Mouse (Mus musculus) kidney, embryonic 15.5 days (tissue): ENCODE results near the gene Atp5g3. TPM values are rescaled to one million over a fixed set of nuclear protein-coding genes. Genes with fewer than 3 reads are reported as not detected.

ENCODE experiments used
- ATAC-seq: fragments of 200-750 bp; cut with Nextera tagmentation; replicated peaks from 2 replicates; pipeline ENCODE4 v1.8.0; 2017; ENCODE audit warnings: moderate TSS enrichment; ENCODE audit not compliant: low FRiP score
- H3K27ac ChIP-seq: fragments of 300-500 bp; sonication (generic); 2 replicates; pipeline ENCODE4 v1.5.1; 2015; ENCODE audit warnings: mild to moderate bottlenecking, inconsistent platforms
- H3K27me3 ChIP-seq: fragments of 300-500 bp; sonication (generic); 2 replicates; pipeline ENCODE4 v1.6.1; 2015; ENCODE audit warnings: inconsistent platforms
- H3K36me3 ChIP-seq: fragments of 300-500 bp; sonication (generic); 2 replicates; pipeline ENCODE4 v1.6.1; 2015; ENCODE audit warnings: inconsistent platforms
- H3K4me1 ChIP-seq: fragments of 300-500 bp; sonication (generic); 2 replicates; pipeline ENCODE4 v1.6.1; 2015; ENCODE audit warnings: inconsistent platforms
- H3K4me2 ChIP-seq: fragments of 300-500 bp; sonication (generic); 2 replicates; pipeline ENCODE4 v1.6.1; 2015; ENCODE audit warnings: moderate library complexity, mild to moderate bottlenecking, inconsistent platforms
- H3K4me3 ChIP-seq: fragments of 300-500 bp; sonication (generic); replicated peaks from 2 replicates; pipeline ENCODE4 v1.5.1; 2015; ENCODE audit warnings: mild to moderate bottlenecking, inconsistent platforms
- H3K9ac ChIP-seq: fragments of 300-500 bp; sonication (generic); 2 replicates; pipeline ENCODE4 v1.6.1; 2015; ENCODE audit warnings: mild to moderate bottlenecking, inconsistent platforms
- H3K9me3 ChIP-seq: fragments of 300-500 bp; sonication (generic); replicated peaks from 2 replicates; pipeline ENCODE4 v1.6.1; 2016; ENCODE audit warnings: inconsistent platforms
- WGBS: fragments of 180-500 bp; shearing (Covaris S2); methylation state at CpG from one replicate; pipeline ENCODE4 v1.1.7; 2015; ENCODE audit warnings: mixed read lengths; 5-methylcytosine and 5-hydroxymethylcytosine counted together
- polyA plus RNA-seq: library from polyadenylated mRNA; unstranded; fragments of >200 nt; fragmentation: Nextera tagmentation; extraction: Ambion mirVana; gene quantifications from 2 replicates; pipeline ENCODE4 v1.2.1, GENCODE M21; 2015

Gene Atp5g3
- polyA plus RNA-seq, 1 experiment from 2014 or later = 1,335 TPM

DNA sequence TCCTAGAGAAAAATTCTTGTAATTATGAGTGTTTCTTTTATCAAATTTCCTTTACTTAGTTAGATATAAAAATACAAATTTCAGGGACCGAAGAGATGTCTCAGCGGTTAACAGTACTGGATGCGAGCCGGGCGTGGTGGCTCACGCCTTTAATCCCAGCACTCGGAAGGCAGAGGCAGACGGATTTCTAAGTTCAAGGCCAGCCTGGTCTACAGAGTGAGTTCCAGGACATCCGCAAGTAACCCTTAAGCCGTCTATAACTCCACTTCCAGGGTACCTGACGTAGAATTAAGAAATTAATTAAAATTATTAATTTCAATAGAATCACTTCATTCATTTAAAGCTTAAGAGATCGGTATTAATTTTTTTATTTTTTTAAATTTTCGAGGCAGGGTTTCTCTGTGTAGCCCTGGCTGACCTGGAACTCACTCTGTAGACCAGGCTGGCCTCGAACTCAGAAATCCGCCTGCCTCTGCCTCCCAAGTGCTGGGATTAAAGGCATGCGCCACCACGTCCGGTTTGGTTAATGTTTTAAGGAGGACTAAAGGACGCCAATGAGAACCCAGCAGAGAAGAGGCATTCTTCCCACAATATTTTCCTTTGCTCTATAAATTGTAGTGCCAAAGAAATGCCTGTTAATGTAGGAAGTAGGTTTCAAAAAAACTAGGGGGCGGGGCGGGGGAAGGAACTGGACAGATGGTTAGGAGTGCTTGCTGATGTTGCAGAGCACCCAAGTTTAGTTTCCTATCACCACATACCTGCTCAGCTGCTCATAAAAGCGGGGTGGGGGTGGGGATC lies 17.5 kb downstream of the Atp5g3 start:
- 64% methylated on average over 22 of the region's 22 CpGs for WGBS
- ATAC-seq = no peak
- Histone ChIP-seq H3K4me3 (peak overlapping the region; percentile 99), H3K27me3 (no peaks in the 10 kb centered on the region), H3K9me3 (no peaks in the 10 kb centered on the region), H3K27ac (no peak overlapping the region), H3K9ac (peak overlapping the region; percentile 58), H3K4me1 (peaks cover 12% of the 10 kb centered on the region; the same call in 1 of the 2 replicates), H3K36me3 (no peaks in the 10 kb centered on the region), H3K4me2 (peak overlapping the region; percentile 65)

- H3K4me1 ChIP-seq = peaks cover 12% of the 10 kb centered on the region; the same call in 1 of the 2 replicates
- H3K9me3 ChIP-seq = no peaks in the 10 kb centered on the region
- ATAC-seq = peak; percentile 97
- peak within 1 kb of the TSS; percentile 79 for H3K4me2 ChIP-seq
- peak within 1 kb of the TSS; percentile 93 for H3K9ac ChIP-seq
- H3K27me3 ChIP-seq = no peaks in the 10 kb centered on the region
- peak within 1 kb of the TSS; percentile 94 for H3K27ac ChIP-seq
- peak within 1 kb of the TSS; percentile 99 for H3K4me3 ChIP-seq
- H3K36me3 ChIP-seq = 0 out of 2 replicates have a peak, but pooled peaks cover 2% of the 10 kb centered on the region
- WGBS = under 1% methylated on average over 63 of the region's 63 CpGs
These were observed 18.4 kb downstream of the Atp5g3 start, which contains the start of gene Atf2 for GRCm38 (mm10) chr2:73892464-73893296. Atf2 (minus strand) TSS chr2:73892639.

- WGBS = under 1% methylated on average over 54 of the region's 54 CpGs
- H3K4me3 ChIP-seq = peak overlapping the region; percentile 99
- H3K9me3 ChIP-seq = no peaks in the 10 kb centered on the region
- no peaks in the 10 kb centered on the region for H3K27me3 ChIP-seq
- H3K36me3 ChIP-seq = 0 out of 2 replicates have a peak, but pooled peaks cover 2% of the 10 kb centered on the region
- H3K4me2 ChIP-seq = peak overlapping the region; percentile 79
- ATAC-seq = peak; percentile 69
- peaks cover 12% of the 10 kb centered on the region; the same call in 1 of the 2 replicates for H3K4me1 ChIP-seq
- peak overlapping the region; percentile 94 for H3K27ac ChIP-seq
- peak overlapping the region; percentile 93 for H3K9ac ChIP-seq
These were observed 19.2 kb downstream of the Atp5g3 start for GRCm38 (mm10) chr2:73891701-73892463.

DNA sequence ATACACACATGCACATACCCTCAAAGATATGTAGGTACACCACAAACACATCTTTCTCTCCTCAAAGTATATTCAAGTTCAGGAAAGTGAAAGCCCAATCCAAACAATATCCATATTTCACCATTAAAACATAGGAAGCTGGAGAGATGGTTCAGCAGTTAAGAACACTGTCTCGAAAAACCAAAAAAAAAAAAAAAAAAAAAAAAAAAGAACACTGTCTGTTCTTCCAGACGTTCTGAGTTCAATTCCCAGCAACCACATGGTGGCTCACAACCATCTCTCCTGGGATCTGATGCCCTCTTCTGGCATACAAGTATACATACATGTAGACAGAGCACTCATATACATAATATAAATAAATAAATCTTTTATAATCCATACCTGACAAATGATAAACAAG lies 25.1 kb downstream of the Atp5g3 start:
- H3K4me1 ChIP-seq = peaks cover 2% of the 10 kb centered on the region; the same call in 1 of the 2 replicates
- H3K4me3 ChIP-seq = no peak overlapping the region
- WGBS = 72% methylated on average over 2 of the region's 2 CpGs
- no peaks in the 10 kb centered on the region for H3K27me3 ChIP-seq
- no peaks in the 10 kb centered on the region for H3K9me3 ChIP-seq
- H3K4me2 ChIP-seq = no peak overlapping the region
- no peak for ATAC-seq
- no peak overlapping the region for H3K27ac ChIP-seq
- 0 out of 2 replicates have a peak, but pooled peaks cover 2% of the 10 kb centered on the region for H3K36me3 ChIP-seq
- no peak overlapping the region for H3K9ac ChIP-seq

- no peak overlapping the region for H3K27ac ChIP-seq
- 89% methylated on average over 2 of the region's 2 CpGs for WGBS
- H3K9ac ChIP-seq = no peak overlapping the region
- H3K4me1 ChIP-seq = no peaks in the 10 kb centered on the region
- H3K4me2 ChIP-seq = no peak overlapping the region
- H3K4me3 ChIP-seq = no peak overlapping the region
- no peak for ATAC-seq
- no peaks in the 10 kb centered on the region for H3K9me3 ChIP-seq
- no peaks in the 10 kb centered on the region for H3K27me3 ChIP-seq
- peaks cover 19% of the 10 kb centered on the region for H3K36me3 ChIP-seq
These were observed 33.2 kb downstream of the Atp5g3 start for GRCm38 (mm10) chr2:73877891-73878290.

- no peaks in the 10 kb centered on the region for H3K9me3 ChIP-seq
- no peak overlapping the region for H3K27ac ChIP-seq
- 79% methylated on average over 16 of the region's 16 CpGs for WGBS
- no peak overlapping the region for H3K9ac ChIP-seq
- H3K36me3 ChIP-seq = peaks cover 28% of the 10 kb centered on the region
- no peak overlapping the region for H3K4me2 ChIP-seq
- H3K27me3 ChIP-seq = no peaks in the 10 kb centered on the region
- H3K4me1 ChIP-seq = no peaks in the 10 kb centered on the region
- H3K4me3 ChIP-seq = no peak overlapping the region
- no peak for ATAC-seq
These were observed 43.2 kb downstream of the Atp5g3 start for GRCm38 (mm10) chr2:73867764-73868487.

DNA sequence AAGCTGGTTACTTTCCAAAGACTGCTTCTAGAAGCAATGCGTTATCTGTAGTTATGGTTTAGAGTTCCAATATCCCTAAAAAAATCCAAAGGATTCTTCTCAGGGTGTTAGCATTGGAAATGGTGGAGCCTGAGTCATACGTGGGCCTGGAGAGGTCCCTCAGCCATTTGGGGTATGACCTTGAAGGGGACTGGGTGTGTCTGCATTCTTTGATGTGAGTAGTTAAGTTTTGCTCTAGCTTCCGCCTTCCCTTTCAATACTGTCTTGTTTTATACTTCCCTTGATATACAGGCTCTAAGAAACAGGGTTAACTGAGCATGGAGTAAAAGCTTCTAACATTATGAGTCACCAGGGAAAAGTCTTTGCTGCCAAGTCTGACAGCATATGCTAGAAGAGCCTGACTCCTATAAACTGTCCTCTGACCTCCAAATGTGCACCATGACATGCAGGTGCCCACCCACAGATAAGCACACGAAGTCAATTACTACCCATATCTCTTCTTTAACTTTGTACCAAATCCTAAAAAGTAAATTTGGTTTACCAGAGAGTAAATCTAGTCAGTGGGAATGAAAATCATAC lies 51.0 kb downstream of the Atp5g3 start:
- Histone ChIP-seq H3K9me3 (no peaks in the 10 kb centered on the region), H3K4me1 (no peaks in the 10 kb centered on the region), H3K27me3 (no peaks in the 10 kb centered on the region), H3K36me3 (peaks cover 16% of the 10 kb centered on the region; the same call in 1 of the 2 replicates), H3K4me3 (no peak overlapping the region), H3K27ac (no peak overlapping the region), H3K9ac (no peak overlapping the region), H3K4me2 (no peak overlapping the region)
- WGBS = 66% methylated on average over 4 of the region's 4 CpGs
- ATAC-seq = no peak

Other genes starting within 250 kb of the Atp5g3 start
- gene Chn1, start 136.0 kb downstream of the Atp5g3 start, polyA plus RNA-seq = 15.1 and 19.0 TPM in 2 replicates
- 72.9 and 76.7 TPM in 2 replicates for gene Atf2, start 18.7 kb downstream of the Atp5g3 start, polyA plus RNA-seq